Mouse (Mus musculus) liver, embryonic 14.5 days (tissue): Measurements from ENCODE around the gene Ctnnb1.

Source experiments
- CTCF ChIP-seq: IDR thresholded peaks from 2 replicates; pipeline ENCODE4 v1.5.1; 2016; ENCODE audit warnings: antibody characterized with exemption, low read depth, control low read depth
- EP300 ChIP-seq: IDR thresholded peaks from 2 replicates; pipeline ENCODE4 v1.6.1; 2016; ENCODE audit warnings: antibody characterized with exemption, low read depth

GRCm38 (mm10) chr9:120900338-120901274, 28.4 kb upstream of the Ctnnb1 start:
- no peak for TF ChIP-seq CTCF
- TF ChIP-seq EP300 = no peak
